Mouse (Mus musculus): ENCODE results near the gene Bysl.

DNA sequence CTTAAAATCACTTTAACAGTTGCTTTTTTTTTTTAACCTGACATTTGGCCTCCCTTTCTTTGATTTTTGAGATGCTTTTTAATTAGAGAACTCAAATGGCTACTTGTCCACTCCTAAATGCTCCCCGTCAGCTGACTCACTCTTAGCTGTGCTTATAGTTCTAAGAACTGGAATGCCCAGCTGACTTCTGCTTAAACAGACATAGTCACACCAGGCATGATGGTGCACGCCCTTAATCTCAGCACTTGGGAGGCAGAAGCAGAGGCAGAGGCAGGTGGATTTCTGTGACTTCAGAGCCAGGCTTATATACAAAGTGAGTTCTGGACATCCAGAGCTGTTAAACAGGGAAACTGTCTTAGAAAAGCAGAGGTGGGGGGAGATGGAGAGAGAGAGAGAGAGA lies 40.7 kb upstream of the Bysl start:
- TF ChIP-seq CTCF (conservative IDR thresholded peaks at IDR 0.05; ENCODE audit: low read length) (no peak), POU5F1 (IDR thresholded peaks at IDR 0.05; ENCODE audit: borderline replicate concordance, low read length) (no peak), NANOG (IDR thresholded peaks at IDR 0.05; ENCODE audit: borderline replicate concordance, low read length) (no peak)
